Mouse (Mus musculus): ENCODE results near the gene Gm17949. TPM values are rescaled to one million over a fixed set of nuclear protein-coding genes. Genes with fewer than 3 reads are reported as not detected.

Gm17949 gene
- polyA plus RNA-seq (2014; fragmentation: Nextera tagmentation; extraction: Ambion mirVana): not detected in 2 replicates

DNA sequence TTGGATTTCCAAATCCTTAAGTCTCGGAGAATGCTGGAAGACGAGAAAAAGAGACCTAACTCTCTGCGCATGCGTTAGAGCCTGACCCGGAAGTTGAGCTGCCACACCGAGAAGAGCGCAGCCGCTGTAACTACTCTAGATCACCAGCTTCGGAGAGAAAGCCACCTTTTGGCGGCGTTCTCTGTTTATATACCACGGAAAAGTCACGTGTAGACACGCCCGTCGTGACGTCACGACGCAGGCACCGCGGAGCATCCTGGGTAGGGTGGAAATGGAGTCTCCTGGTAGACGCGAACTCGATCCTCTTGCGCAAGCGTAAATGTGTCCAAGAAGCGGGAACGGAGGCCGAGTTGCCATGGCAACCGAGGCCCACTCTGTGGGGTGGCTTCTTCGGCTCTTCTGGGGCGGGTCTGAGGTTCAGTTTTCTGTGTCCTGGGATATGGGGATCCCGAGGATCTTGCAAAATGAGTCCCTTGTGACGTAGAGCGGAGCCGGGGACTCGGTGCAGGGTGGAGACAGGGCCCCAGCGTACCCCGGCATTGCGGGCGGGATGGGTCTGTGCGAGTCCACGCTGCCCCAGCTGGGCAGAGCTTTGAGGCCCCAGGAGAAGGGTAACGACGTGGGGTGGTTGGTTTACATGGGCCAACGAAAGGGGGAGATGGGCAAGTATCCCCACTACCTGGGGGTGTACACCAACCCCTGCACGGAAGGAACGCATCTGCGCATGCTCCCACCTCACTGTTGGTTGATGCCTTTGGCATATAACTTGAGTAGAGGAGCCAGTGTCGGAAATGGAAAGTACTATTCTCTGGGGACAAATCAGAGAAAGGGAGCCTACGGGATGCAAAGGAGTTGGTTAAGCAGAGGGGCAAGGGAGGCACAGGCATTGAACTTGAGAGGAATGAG lies at the start of gene Gm17949, which contains the start of gene Gtf2f1:
TSS of gene Gm17949 (plus strand) at position 234 of the 906 bp plus-strand sequence.
TSS of gene Gtf2f1 (minus strand) at position 53 of the 906 bp plus-strand sequence.
- Histone ChIP-seq H3K9ac (ENCODE audit: low read length) (peak within 1 kb of the TSS; percentile 81), H3K36me3 (ENCODE audit: control insufficient read depth, insufficient read depth, low read length) (peaks cover 4% of the 10 kb centered on the region), H3K4me3 (ENCODE audit: low read depth, low read length) (peak within 1 kb of the TSS; percentile 61), H3K4me1 (ENCODE audit: control insufficient read depth, insufficient read depth, low read length) (peaks cover 4% of the 10 kb centered on the region), H3K9me3 (ENCODE audit: control insufficient read depth, low read length) (no peaks in the 10 kb centered on the region), H3K27me3 (ENCODE audit: control insufficient read depth, insufficient read depth, low read length) (no peaks in the 10 kb centered on the region), H3K4me2 (ENCODE audit: low read depth) (peak within 1 kb of the TSS; percentile 90), H3K27ac (ENCODE audit: low read depth, low read length) (peak within 1 kb of the TSS; percentile 78)
- WGBS: under 1% methylated on average over 51 of the region's 51 CpGs
- DNase-seq (ENCODE audit: low spot score) (peak; percentile 99), ATAC-seq (ENCODE audit: insufficient read depth, low FRiP score, low TSS enrichment) (peak; percentile 88)

DNA sequence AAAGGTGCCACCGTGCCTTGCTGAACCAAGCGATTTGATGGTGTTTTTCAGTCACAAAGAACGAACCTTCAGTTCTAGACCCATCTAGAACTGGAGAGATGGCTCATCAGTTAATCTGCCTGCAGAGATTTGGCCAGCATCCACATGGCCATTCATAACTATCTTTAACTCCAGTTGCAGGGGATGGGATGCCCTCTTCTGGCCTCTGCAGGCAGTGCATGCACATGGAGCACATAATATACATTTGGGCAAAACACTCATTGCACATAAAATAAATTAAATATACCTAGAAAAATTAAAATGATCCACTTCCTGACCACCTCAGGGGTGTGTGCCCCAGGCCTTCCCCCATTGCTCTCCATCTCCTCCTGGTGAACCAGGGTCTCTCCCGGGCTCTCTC lies 49.4 kb upstream of the Gm17949 start:
- no peaks in the 10 kb centered on the region for H3K4me1 ChIP-seq (ENCODE audit: control insufficient read depth, insufficient read depth, low read length)
- H3K9me3 ChIP-seq (ENCODE audit: control insufficient read depth, low read length): no peaks in the 10 kb centered on the region
- no peaks in the 10 kb centered on the region for H3K27me3 ChIP-seq (ENCODE audit: control insufficient read depth, insufficient read depth, low read length)
- ATAC-seq (ENCODE audit: insufficient read depth, low FRiP score, low TSS enrichment): no peak
- H3K27ac ChIP-seq (ENCODE audit: low read depth, low read length): no peak overlapping the region
- H3K4me2 ChIP-seq (ENCODE audit: low read depth): no peak overlapping the region
- no peak overlapping the region for H3K9ac ChIP-seq (ENCODE audit: low read length)
- 90% methylated on average over 4 of the region's 4 CpGs for WGBS
- no peak overlapping the region for H3K4me3 ChIP-seq (ENCODE audit: low read depth, low read length)
- no peak for DNase-seq (ENCODE audit: low spot score)
- no peaks in the 10 kb centered on the region for H3K36me3 ChIP-seq (ENCODE audit: control insufficient read depth, insufficient read depth, low read length)

DNA sequence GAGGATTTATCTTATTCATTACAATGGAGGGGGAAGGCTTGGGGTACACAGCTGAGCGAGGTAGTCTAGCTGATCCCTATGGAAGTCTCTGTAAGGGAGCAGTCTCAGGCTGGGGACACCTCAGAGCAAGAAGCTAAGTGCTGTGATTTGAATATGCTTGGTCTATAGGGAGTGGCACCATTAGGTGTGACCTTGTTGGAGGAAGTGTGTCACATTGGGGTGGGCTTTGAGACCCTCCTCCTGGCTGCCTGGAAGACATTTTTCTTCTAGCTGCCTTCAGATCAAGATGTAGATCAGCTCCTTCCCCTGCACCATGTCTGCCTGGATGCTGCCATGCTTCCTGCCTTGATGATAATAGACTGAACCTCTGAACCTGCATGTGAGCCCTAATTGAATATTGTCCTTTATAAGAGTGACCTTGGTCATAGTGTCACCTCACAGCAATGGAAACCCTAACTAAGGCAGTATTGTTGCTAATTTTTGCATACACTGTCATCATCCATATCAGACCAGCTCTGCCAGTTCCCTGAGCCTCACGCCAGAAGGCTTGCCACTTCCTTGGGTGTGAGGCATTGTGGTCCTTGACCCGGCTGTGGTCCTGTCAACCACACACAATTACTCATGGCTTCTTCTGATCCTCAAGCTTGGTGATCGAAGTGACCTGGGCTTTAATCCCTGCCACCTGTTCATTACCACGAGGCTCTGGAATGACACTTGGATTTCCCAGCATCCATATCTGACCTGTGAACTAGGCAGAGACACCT lies 48.4 kb upstream of the Gm17949 start:
- DNase-seq (ENCODE audit: low spot score) (no peak), ATAC-seq (ENCODE audit: insufficient read depth, low FRiP score, low TSS enrichment) (no peak)
- Histone ChIP-seq H3K4me3 (ENCODE audit: low read depth, low read length) (no peak overlapping the region), H3K4me2 (ENCODE audit: low read depth) (no peak overlapping the region), H3K27me3 (ENCODE audit: control insufficient read depth, insufficient read depth, low read length) (no peaks in the 10 kb centered on the region), H3K27ac (ENCODE audit: low read depth, low read length) (no peak overlapping the region), H3K36me3 (ENCODE audit: control insufficient read depth, insufficient read depth, low read length) (no peaks in the 10 kb centered on the region), H3K9me3 (ENCODE audit: control insufficient read depth, low read length) (no peaks in the 10 kb centered on the region), H3K9ac (ENCODE audit: low read length) (no peak overlapping the region), H3K4me1 (ENCODE audit: control insufficient read depth, insufficient read depth, low read length) (no peaks in the 10 kb centered on the region)
- 83% methylated on average over 5 of the region's 5 CpGs for WGBS

DNA sequence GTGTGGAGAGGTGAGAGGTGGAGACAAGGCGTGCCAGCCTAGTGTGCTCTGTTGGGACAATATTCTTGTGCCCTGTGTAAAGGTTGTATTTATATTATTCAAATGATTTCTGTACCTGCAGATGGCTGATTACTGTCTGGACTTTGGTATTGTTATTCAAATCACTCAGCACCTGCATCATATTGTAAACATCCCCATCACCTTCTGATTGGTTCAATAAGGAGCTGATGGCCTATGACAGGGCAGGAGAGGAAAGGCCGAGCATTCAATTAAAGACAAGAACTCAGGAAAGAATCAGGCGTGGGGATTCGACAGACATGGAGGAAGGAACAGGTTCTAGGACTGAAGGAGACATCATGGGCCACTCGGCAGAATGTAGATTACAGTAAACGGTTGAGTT lies 47.6 kb upstream of the Gm17949 start:
- Histone ChIP-seq H3K27me3 (ENCODE audit: control insufficient read depth, insufficient read depth, low read length) (no peaks in the 10 kb centered on the region), H3K9me3 (ENCODE audit: control insufficient read depth, low read length) (no peaks in the 10 kb centered on the region), H3K4me2 (ENCODE audit: low read depth) (no peak overlapping the region), H3K27ac (ENCODE audit: low read depth, low read length) (no peak overlapping the region), H3K36me3 (ENCODE audit: control insufficient read depth, insufficient read depth, low read length) (no peaks in the 10 kb centered on the region), H3K4me3 (ENCODE audit: low read depth, low read length) (no peak overlapping the region), H3K4me1 (ENCODE audit: control insufficient read depth, insufficient read depth, low read length) (no peaks in the 10 kb centered on the region), H3K9ac (ENCODE audit: low read length) (no peak overlapping the region)
- WGBS: 81% methylated on average over 6 of the region's 6 CpGs
- ATAC-seq (ENCODE audit: insufficient read depth, low FRiP score, low TSS enrichment) (no peak), DNase-seq (ENCODE audit: low spot score) (no peak)

DNA sequence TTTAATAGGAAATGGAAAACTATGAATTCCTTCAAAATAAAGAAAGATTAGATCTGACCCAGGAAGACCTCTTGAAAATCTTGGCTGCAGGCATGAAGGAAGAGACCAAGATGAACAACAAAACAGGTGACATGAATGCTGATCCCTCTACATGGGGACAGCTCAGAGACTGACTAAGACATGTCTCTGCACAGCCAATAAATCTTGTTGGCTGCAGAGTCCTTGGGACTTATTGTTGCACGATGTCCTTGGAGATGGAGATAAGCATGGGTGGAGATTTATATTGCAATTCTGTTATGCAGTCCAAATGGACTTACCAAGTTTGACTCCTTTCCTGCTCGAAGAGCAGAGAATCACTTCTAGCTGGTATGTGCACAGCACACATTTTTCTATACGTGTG lies 41.9 kb upstream of the Gm17949 start:
- DNase-seq (ENCODE audit: low spot score) (no peak), ATAC-seq (ENCODE audit: insufficient read depth, low FRiP score, low TSS enrichment) (no peak)
- Histone ChIP-seq H3K9ac (ENCODE audit: low read length) (no peak overlapping the region), H3K4me1 (ENCODE audit: control insufficient read depth, insufficient read depth, low read length) (no peaks in the 10 kb centered on the region), H3K4me2 (ENCODE audit: low read depth) (no peak overlapping the region), H3K27me3 (ENCODE audit: control insufficient read depth, insufficient read depth, low read length) (no peaks in the 10 kb centered on the region), H3K36me3 (ENCODE audit: control insufficient read depth, insufficient read depth, low read length) (no peaks in the 10 kb centered on the region), H3K9me3 (ENCODE audit: control insufficient read depth, low read length) (no peaks in the 10 kb centered on the region), H3K4me3 (ENCODE audit: low read depth, low read length) (no peak overlapping the region), H3K27ac (ENCODE audit: low read depth, low read length) (no peak overlapping the region)
- WGBS: 70% methylated on average over 3 of the region's 3 CpGs

DNA sequence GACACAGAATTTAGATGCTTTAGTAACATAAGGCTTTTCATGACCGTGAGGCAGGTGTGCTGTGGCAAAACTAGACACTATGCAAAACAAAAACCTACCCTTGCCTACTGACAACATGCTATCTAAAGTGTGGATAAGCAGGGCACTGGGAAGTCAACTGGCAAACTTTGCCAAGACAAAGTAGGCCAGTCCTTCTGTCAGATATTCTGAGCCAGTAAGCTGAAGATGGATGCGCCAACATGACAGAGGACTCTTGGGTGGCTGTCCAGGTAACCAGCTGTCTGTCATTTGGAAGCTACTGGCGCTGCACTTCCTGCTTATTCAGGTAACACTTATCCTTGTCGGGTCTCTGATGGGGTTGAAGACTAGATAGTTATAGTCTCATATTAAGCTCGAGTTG lies 41.2 kb upstream of the Gm17949 start:
- H3K4me2 ChIP-seq (ENCODE audit: low read depth): no peak overlapping the region
- no peak overlapping the region for H3K27ac ChIP-seq (ENCODE audit: low read depth, low read length)
- no peaks in the 10 kb centered on the region for H3K36me3 ChIP-seq (ENCODE audit: control insufficient read depth, insufficient read depth, low read length)
- no peak overlapping the region for H3K4me3 ChIP-seq (ENCODE audit: low read depth, low read length)
- WGBS: 72% methylated on average over 5 of the region's 5 CpGs
- ATAC-seq (ENCODE audit: insufficient read depth, low FRiP score, low TSS enrichment) (no peak), DNase-seq (ENCODE audit: low spot score) (no peak)
- no peaks in the 10 kb centered on the region for H3K27me3 ChIP-seq (ENCODE audit: control insufficient read depth, insufficient read depth, low read length)
- no peaks in the 10 kb centered on the region for H3K4me1 ChIP-seq (ENCODE audit: control insufficient read depth, insufficient read depth, low read length)
- H3K9ac ChIP-seq (ENCODE audit: low read length): no peak overlapping the region
- no peaks in the 10 kb centered on the region for H3K9me3 ChIP-seq (ENCODE audit: control insufficient read depth, low read length)

DNA sequence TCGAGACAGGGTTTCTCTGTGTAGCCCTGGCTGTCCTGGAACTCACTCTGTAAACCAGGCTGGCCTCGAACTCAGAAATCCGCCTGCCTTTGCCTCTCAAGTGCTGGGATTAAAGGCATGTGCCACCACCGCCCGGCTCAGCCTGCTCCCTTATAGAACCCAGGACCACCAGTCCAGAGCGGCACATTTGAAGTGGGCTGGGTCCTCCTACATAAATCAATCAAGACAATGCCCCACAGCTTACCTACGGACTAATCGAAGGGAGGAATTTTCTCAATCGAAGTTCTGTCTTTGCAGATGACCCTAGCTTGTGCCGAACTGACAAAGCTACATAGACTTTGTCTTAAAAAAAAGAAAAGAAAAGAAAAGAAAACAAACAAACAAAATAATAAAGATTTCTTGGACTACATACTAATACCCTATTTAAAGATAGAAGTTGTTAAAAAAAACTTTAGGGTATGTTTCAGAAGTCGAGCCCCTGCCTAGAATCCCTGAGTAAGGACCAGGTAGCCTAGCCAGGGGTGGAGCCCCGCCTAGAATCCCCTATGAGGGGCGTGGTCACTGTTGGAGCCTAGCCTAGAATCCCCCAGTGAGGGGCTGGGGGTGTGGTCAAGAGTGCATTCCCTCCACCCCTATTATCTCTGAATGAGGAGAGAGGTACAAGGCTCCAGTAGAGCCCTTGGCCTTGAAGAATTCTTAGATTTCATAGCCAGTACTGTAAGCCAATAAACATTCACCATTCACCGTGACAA lies 37.1 kb upstream of the Gm17949 start:
- no peak overlapping the region for H3K4me2 ChIP-seq (ENCODE audit: low read depth)
- ATAC-seq (ENCODE audit: insufficient read depth, low FRiP score, low TSS enrichment) (no peak), DNase-seq (ENCODE audit: low spot score) (no peak)
- no peaks in the 10 kb centered on the region for H3K4me1 ChIP-seq (ENCODE audit: control insufficient read depth, insufficient read depth, low read length)
- H3K9me3 ChIP-seq (ENCODE audit: control insufficient read depth, low read length): no peaks in the 10 kb centered on the region
- H3K4me3 ChIP-seq (ENCODE audit: low read depth, low read length): no peak overlapping the region
- H3K9ac ChIP-seq (ENCODE audit: low read length): no peak overlapping the region
- no peaks in the 10 kb centered on the region for H3K36me3 ChIP-seq (ENCODE audit: control insufficient read depth, insufficient read depth, low read length)
- H3K27me3 ChIP-seq (ENCODE audit: control insufficient read depth, insufficient read depth, low read length): no peaks in the 10 kb centered on the region
- WGBS: 66% methylated on average over 13 of the region's 14 CpGs
- H3K27ac ChIP-seq (ENCODE audit: low read depth, low read length): no peak overlapping the region

DNA sequence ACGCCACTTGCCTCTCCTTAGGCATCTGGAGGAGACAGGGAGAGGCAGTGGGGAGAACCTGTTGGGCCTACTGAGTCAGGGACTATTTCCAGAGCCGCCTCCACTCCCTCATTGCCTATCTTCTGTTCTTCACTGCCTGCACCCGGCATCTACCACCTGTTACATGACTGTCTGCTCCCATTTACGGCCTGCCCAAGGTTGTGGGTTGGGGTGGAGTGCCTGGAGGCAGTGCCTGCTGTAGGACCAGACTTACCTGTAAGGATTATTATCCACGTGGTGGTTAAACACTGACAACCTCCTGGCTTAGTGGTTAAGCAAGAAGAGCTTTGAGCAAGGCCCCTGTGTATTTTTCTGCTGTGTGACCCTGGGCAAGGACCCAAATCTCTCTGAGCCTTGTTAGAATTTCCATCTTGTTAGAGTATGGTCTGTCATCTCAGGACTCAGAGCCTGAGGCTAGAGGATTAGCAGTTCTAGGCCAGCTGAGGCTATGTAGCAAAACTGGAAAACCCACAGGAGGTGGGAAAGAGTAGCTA lies 36.5 kb upstream of the Gm17949 start:
- no peak overlapping the region for H3K27ac ChIP-seq (ENCODE audit: low read depth, low read length)
- no peak overlapping the region for H3K9ac ChIP-seq (ENCODE audit: low read length)
- no peaks in the 10 kb centered on the region for H3K4me1 ChIP-seq (ENCODE audit: control insufficient read depth, insufficient read depth, low read length)
- no peaks in the 10 kb centered on the region for H3K9me3 ChIP-seq (ENCODE audit: control insufficient read depth, low read length)
- no peaks in the 10 kb centered on the region for H3K27me3 ChIP-seq (ENCODE audit: control insufficient read depth, insufficient read depth, low read length)
- H3K36me3 ChIP-seq (ENCODE audit: control insufficient read depth, insufficient read depth, low read length): no peaks in the 10 kb centered on the region
- DNase-seq (ENCODE audit: low spot score) (no peak), ATAC-seq (ENCODE audit: insufficient read depth, low FRiP score, low TSS enrichment) (no peak)
- no peak overlapping the region for H3K4me3 ChIP-seq (ENCODE audit: low read depth, low read length)
- no peak overlapping the region for H3K4me2 ChIP-seq (ENCODE audit: low read depth)
- 80% methylated on average over 5 of the region's 5 CpGs for WGBS

All from neural tube, embryonic 11.5 days (tissue).